Mouse (Mus musculus) kidney, postnatal 10 days (tissue): ENCODE results near the gene Iqcf5.
"Not testable (repeated sequence)": the region's sequence is repeated elsewhere in the genome, so short reads cannot be mapped to it uniquely, and the experiment has no call there.

Experiments
- DNase-seq: peaks from one replicate; pipeline ENCODE4 v3.0.0; 2021; ENCODE audit warnings: mixed read lengths

Iqcf5 gene

DNA sequence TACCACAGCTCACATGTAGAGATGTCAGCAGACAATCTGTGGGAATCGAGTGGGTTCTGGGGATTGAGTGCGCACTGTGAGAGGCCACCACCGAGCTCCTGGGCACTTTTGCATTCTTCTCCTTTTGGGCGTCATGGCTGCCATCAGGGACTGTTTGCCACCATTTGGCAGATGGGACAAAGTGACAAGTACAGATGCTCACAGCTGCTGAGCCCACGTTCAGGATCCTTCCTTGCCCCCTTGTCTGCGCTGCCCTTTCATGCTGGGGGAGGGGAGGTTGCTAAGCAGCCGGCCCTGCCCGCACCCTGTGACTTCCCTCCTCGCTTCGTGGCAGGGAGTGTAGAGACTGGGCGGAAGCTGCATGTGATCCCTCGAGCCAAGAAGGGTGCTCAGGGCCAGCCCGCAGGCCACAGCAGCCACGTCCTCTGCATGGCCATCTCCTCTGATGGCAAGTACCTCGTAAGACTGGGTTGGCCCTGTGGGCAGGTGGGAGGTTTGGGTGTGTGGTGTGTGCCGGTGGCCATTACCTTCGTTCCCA lies 31.7 kb upstream of the Iqcf5 start:
- no peak for DNase-seq

DNA sequence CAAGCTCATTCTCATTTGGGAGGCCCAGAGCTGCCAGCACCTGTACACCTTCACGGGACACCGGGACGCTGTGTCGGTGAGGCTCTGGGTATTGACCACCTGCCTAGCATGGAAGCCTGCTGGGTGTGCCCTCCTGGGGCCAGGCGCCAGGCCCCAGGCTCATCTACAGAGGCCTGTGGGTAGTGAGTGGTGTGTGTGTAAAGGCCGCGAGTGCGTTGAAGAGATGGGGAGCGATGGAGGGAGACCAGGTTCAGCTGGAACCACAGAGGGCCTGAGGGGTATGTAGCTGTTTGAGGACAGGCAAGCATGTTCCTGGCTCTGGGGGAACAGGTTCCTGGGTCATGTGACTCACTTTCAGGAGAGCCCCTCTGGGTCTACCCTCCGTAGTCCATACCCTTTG lies 31.2 kb upstream of the Iqcf5 start:
- no peak for DNase-seq

DNA sequence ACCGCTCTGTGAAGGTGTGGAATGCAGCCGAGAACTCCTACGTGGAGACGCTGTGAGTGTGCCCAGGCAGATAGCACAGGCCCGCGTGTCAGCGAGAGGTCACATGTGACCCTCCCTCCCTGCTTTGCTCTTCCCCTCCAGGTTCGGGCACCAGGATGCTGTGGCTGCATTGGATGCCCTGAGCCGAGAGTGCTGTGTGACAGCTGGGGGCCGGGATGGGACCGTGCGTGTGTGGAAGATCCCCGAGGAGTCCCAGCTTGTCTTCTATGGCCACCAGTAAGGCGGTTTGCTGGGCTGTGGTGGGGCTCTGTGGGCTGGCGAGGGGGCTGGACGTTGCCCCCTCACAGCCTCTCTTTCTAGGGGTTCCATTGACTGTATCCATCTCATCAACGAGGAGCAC lies 30.8 kb upstream of the Iqcf5 start:
- DNase-seq, result peak; percentile 7

DNA sequence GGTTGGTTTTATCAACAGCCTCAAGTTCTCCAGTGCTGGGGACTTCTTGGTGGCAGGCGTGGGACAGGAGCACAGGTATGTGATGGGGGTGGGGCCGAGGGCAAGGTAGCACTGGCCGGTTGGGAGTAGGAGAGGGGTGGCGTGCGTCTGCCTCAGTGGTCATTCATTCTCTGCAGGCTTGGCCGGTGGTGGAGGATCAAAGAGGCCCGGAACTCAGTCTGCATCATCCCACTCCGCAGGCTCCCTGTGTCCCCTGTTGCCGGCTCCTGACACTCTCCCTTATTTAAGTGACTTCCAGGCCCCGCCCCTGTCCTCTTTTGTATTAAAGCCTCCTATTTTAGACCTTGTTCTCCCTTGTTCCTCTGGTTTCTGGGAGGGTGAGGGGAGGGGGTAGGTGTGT lies 29.3 kb upstream of the Iqcf5 start:
- DNase-seq, result no peak

DNA sequence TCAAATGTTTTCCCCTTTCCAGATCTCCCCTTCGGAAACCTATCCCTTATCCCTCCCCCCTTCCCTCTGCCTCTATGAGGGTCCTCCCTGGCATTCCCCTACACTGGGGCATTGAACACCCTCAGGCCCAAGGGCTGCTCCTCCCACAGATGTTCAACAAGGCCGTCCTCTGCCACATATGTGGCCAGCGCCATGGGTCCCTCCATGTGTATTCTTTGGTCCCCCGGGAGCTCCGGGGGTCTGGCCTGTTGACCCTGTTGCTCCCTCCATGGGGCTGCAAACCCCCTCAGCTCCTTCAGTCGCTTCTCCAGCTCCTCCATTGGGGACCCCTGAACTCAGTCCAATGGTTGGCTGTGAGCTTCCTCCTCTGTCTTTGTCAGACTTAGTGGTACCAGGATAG lies 26.8 kb upstream of the Iqcf5 start:
- DNase-seq, result not testable (repeated sequence)

DNA sequence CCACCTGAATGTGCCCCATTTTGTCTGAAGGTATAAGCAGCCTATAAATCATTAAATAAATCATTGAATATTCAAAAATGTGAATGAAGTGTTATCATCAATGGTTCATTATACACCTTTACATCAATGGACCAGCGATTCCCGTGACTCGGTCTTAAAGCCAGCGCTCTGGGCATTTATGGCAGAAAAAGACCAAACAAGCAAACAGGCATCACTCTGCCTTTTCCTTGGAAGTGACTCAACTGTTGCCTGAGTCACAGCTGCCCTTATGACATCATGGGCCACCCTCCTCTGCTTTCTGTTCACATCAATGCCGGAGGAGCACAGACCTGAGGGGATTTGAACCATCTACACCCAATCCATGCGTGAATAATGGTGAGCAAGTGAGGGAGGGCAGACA lies 14.7 kb upstream of the Iqcf5 start, which contains the start of gene Iqcf1:
Iqcf1 (plus strand) TSS at position 301 of the 400 bp plus-strand sequence.
- no peak for DNase-seq

DNA sequence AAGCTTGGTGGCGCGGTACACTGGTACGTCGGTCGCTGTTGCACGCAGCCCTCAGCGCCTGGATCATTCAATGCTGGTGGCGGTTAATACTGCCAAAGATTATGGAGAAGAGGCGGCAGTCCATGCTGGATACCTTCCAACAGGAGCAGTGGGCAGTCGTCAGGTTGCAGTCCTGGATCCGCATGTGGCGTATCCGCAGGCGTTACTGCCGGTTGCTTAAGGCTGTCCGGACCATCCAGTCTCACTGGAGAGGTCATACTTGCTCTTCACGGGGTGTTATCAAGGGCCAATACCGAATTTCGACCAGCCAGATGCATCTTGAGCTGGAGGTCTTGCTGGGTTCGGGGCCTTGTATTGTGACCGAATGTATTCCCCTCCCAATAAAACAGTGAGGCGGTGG lies 12.5 kb upstream of the Iqcf5 start:
- no peak for DNase-seq

DNA sequence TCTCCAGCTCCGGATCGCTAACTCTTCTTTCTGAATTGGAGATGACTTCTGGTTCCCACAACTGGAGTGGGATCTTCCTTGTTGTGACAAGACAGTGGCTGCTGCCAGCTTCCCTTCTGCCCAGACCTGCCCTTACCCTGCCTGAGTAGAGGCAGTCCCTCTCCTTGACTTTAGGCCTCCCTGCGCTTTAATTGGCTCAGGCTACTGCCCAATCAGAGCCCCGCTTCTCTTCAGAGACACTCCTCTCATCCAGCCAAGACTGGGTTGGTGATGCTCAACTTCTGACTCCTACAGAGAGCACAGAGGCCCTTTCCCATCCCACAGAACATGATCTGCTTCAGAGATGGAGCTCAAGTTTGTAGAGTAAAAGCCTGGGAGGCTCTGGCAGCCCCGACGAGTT lies 10.1 kb upstream of the Iqcf5 start:
- no peak for DNase-seq

DNA sequence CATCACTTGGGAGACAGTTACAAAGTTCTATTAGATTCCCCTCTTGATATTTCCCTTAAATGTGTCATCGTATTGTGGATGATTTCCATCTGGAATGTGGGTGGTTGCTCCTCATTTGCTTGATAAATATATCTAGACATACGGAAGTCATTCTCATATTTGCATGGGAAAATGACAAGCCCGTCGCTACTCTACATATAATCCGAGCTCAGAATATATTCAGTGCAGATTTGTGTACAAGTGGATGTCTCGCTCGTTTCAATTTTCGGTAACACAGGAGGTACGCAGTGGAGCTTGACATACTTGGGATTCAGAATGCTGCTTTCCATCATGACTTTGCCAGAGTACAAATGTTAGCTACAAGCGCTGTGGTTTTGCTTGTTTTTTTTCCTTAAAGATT lies 5.0 kb upstream of the Iqcf5 start:
- DNase-seq, result no peak

DNA sequence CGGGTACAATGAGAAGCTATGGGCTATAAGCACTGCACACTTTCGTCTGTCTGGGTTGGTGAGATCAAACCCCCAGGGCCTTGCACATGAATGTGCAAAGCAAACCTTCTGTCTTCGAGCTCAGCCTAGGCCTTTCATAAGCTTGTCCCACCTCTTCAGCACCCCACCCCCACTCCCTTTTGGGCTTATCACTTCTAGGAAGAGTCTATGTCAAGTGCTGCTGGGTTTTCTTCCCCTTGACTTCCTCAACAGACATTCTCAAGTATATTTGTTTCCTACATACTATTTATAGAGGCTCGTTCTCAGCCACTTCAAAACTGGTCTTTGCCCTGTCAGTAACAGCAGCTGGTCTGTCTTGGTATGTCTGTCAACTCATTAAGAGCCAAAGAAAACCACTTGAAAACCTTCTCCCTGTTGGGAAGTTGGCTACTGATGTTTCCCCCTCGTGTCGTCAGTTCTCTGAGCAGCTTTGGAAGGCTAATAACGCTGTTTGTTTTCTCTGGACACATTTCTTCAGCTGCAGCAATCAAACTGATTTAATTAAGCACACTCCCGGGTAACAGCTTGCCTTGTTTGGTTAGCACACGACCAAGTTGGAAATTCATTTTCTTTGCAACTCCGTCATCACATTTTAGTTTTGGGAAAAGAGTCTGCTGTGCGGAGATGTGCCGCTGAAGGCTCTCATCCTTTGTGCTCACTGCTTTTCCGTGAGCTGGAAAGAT lies 1.5 kb upstream of the Iqcf5 start:
- DNase-seq, result peak; percentile 65

DNA sequence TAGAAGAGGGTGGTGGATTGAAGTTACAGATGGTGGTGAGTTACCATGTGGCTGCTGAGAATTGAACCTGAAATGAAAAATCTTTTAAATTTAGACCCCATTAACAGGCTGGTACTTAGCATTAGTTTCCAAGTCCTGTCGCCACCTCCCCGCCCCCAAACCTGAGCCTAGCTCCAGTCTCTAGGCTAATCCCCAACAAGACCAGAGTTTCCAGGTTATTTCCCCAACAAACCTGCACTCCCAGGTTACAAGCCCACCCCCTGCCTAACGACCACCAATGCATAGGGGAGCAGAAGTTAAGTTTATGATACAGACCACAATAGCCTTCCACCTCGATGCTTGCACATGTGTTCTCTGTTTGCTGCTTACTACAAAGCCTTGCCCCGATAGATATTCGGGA lies 807 bp upstream of the Iqcf5 start:
- DNase-seq, result no peak

DNA sequence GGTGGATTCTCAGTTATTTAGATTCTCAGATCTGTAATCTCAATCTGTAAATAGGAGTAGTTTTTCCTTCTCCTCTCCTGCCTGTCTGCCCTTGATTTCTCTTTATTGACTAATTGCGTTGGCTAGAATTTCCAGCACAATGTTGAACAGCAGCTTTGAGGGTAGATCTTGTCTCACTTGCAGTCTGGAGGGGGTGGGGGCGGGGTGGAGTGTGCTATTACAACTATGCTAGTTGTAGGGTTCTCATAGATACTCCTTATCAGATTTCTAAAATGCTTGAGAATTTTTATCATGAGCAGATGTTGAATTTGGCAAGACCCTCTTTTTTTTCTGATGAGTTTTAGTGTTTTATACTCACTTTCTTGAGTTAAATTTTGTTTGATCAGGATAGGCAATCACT lies 5.1 kb downstream of the Iqcf5 start:
- no peak for DNase-seq

DNA sequence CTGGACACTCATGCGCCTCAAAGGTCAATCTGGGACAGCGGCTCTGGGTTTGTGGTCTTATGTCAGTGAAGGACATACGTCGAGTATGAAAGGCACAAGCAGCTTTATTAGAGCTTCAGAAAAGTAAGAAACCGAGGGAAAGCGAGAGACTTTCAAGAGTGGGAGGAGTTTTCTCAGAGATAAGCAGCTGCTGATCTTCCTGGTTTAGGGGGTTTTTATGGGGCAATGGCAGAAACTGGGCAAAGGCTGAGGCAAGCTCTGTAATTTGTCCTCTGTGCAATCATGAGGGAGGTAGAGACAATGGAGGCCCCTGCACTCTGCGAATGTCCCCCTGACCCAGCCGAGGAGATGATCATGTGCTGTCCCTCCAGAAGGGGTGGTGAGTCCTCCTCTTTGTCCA lies 5.5 kb downstream of the Iqcf5 start:
- DNase-seq, result no peak

DNA sequence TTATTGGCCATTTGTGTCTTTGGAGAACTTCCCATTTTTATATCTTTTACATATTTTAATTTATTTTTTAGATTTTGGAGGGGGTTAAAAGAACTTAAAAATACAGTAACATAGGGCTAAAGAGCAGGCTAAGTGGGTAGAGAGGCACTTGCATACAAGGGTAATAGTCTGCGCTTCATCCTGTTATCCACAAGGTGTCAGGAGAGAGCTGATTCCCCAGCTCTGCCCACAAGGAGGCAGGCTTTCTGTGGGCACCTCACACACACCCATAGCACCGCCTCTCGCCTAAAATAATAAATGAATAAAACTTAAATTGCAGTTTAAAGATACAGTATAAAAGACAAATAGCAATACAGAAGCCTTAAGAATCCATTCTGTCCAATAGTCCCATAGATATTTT lies 17.5 kb downstream of the Iqcf5 start:
- DNase-seq, result peak; percentile 13

DNA sequence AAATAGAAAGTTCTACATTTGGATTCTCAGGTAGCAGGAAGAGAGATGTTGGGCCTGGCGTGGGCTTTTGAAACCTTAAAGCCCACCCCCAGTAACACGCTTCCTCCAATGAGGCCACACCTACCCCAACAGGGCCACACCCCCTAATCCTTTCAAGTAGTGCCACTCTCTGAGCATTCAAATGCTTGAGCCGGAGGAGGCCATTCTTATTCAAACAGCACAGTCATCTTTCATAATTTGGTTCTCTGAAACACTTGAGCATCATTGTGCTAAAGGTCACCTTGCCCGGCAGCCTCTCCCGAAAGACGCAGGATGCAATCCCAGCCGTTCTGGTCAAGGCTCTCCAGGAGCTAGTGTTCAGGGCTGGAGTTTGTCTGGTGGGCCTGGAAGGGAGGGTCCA lies 19.9 kb downstream of the Iqcf5 start:
- no peak for DNase-seq

DNA sequence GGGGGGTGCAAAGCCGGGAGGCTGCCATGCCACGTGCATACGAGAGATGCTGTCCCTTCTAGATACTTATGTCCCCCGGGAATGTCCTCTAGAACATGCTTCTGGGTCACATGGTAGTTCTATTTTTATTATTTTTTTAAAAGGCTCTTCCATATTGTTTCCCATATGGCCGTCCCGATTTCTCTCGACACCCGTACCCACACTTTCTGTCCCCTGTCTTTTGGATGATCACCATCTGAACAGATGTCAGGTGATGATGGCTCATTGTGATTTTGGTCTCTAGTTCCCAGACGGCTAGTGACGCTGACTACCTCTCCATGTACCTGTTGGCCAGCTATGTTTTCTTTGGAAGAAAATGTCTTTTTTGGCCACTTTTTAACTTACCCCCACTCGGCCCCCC lies 20.6 kb downstream of the Iqcf5 start:
- no peak for DNase-seq

DNA sequence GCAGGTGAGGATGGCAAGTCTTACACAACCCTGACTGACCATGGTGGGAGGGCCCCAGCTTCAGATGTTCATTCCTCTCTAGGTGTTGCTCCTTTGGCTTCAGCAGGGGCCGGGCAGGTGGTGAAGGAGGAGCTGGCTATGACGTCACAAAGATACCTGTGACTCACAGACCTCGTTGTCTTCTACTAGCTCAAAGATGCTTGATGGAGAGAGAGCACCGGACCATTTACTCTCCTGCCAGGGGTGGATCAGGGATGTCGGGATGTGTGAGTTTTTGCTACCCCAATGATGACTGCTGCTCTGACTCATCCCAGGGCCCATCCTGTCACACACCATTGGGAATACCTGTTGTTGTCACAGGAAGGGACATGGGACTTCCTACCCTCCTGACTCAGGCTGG lies 47.2 kb downstream of the Iqcf5 start, which contains the start of gene Iqcf3:
Iqcf3 (minus strand) TSS at position 101 of the 400 bp plus-strand sequence.
- no peak for DNase-seq

DNA sequence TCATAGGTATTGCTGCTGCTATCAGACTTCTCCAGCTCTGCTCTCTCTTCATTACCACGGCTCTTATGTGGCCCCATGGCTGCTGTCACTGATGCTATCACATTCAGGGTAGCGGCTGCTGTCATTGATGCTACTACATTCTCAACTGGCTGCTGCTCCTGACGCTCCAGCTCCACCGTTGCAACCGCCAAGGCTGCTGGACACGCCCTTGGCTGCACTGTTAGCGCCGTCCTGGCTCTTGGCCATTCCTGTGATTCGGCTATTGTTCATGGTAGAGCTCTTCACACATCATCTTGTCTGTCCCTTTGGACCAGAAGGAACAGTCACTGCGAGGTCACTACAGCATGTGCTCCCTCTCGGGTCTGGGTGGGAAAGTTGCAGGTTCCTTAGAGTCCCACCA lies 47.9 kb downstream of the Iqcf5 start:
- DNase-seq, result no peak

DNA sequence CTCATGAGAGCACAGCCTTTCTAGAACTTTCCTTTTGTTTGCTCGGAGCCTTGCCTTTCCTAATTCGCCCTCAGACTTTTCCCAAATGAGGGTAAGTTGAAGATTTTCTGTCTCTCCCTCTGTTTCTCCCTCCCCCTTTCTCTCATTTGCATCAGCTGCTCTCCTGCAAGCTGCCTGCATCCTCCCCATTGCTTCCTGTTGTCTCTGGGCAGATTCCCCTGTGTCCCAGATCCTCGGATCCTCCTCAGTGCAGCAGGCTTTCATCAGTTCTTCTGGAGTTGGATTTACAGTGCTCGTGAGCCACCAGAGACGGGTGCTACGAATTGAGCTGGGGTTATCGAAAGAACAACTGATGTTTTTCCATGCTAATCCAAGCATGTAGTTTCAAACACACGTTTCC lies 49.7 kb downstream of the Iqcf5 start:
- DNase-seq, result no peak
